Mouse (Mus musculus): ENCODE data around the gene Mgll.

DNA sequence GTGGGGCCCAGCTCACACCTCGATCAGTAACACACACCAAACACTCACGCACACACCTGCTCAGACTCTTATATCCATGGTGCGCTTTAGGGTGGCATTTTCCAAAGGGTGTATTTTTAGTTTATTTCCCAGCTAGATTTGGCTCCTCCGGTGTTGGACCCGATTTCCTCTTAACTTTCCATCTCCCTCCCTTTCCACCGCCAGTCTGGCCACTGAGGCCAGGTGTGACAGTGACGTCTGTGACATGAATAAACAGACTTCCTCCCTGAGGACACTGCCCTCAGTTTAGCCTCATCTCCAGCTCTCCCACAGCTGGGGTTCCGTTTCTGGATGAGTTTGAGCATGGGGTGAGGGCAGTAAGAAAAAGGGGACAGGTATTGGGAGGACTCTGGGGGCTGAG lies 52.8 kb downstream of the Mgll start:
- TF ChIP-seq POLR2A (IDR thresholded peaks at IDR 0.05; ENCODE audit: borderline replicate concordance, insufficient read depth, low read length) (no peak), CTCF (IDR thresholded peaks at IDR 0.05; ENCODE audit: borderline replicate concordance, insufficient read depth, low read depth, low read length) (no peak)

Measured in cerebellum, adult 2 months (tissue).